Mouse (Mus musculus): ENCODE measurements around the gene Bad. TPM values are rescaled to one million over a fixed set of nuclear protein-coding genes. Genes with fewer than 3 reads are reported as not detected.

Gene Bad
- polyA plus RNA-seq, 1 experiment from 2014 or later = 70.9 TPM

DNA sequence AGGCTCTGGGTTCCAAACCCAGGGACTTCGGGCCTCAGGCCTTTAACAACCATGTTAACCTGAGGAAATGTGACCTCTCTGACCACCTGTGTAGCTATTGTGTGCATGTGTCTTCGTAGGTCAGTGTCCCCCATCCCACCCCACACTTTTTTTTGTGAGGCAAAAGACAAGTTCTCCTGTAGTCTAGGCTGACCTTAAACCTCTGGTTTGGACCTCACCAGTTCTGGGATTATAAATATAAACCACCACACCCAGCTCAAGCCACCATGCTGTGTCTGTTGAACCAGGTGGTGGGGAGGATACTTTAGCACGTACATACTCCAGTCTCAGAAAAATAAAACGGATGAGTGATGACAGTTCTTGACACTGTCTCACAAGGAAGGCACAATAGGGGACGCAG is 8.3 kb downstream of the Bad start:
- Histone ChIP-seq H3K27me3 (ENCODE audit: control insufficient read depth, insufficient read depth, low read length) (no peaks in the 10 kb centered on the region), H3K9ac (ENCODE audit: low read depth, low read length) (peak overlapping the region; percentile 73; the same call in 1 of the 2 replicates), H3K4me2 (replicated peaks; ENCODE audit: low read depth, low read length) (peak overlapping the region; percentile 93), H3K4me1 (ENCODE audit: control insufficient read depth, insufficient read depth, low read length) (peaks cover 15% of the 10 kb centered on the region), H3K27ac (ENCODE audit: low read depth, low read length) (peak overlapping the region; percentile 98; the same call in 1 of the 2 replicates), H3K4me3 (ENCODE audit: low read length) (peak overlapping the region; percentile 65), H3K36me3 (ENCODE audit: control insufficient read depth, insufficient read depth, low read length) (peaks cover 19% of the 10 kb centered on the region), H3K9me3 (ENCODE audit: control insufficient read depth, low read length) (no peaks in the 10 kb centered on the region)
- 55% methylated on average over 5 of the region's 5 CpGs for WGBS
- ATAC-seq (ENCODE audit: low FRiP score, low TSS enrichment) = no peak

DNA sequence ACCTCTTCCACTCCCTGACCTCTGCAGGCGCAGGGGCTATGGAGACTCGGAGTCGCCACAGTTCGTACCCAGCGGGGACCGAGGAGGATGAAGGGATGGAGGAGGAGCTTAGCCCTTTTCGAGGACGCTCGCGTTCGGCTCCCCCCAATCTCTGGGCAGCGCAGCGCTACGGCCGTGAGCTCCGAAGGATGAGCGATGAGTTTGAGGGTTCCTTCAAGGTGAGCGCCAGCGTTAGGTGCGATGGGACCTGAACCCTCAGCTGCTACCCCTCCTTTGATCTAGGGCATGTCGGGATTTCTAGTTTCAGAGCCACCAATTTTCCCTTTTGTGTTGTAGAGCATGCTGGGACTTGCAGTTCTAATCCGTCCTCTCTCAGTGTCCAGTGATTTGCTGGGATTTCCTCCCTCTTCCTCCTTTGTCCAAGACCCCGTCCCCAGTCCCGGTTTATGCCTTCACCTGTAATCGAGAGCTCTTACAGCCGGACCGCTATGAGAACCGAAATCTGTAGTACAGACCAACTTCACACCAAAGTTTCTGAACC is 9.0 kb downstream of the Bad start:
- peaks cover 15% of the 10 kb centered on the region for H3K4me1 ChIP-seq (ENCODE audit: control insufficient read depth, insufficient read depth, low read length)
- WGBS = 1% methylated on average over 28 of the region's 28 CpGs

DNA sequence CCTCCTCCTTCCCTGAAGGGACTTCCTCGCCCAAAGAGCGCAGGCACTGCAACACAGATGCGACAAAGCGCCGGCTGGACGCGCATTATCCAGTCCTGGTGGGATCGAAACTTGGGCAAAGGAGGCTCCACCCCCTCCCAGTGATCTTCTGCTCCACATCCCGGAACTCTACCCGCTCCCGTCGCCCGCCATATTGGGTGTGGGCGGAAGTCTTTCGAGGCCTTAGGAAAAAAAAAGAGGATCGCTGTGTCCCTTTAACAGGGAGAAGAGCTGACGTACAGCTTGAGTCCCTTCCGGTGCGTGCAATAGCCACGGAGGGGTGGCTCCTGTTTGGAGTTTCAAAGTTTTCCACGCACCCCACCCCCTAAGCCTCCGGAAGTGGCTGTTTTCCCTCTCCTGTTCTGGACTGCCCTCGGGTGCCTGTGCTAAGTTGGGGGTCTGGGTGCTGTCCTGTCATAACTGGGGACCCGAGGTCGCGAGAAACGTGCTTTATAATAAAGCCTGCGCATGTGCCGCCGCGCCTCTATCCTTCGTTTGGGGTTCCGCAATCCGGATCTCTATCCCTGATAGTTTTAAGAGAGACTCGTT is 9.8 kb downstream of the Bad start:
- peak; percentile 80 for ATAC-seq (ENCODE audit: low FRiP score, low TSS enrichment)
- WGBS = under 1% methylated on average over 35 of the region's 35 CpGs
- Histone ChIP-seq H3K4me1 (ENCODE audit: control insufficient read depth, insufficient read depth, low read length) (peaks cover 15% of the 10 kb centered on the region), H3K36me3 (ENCODE audit: control insufficient read depth, insufficient read depth, low read length) (peaks cover 31% of the 10 kb centered on the region), H3K4me3 (ENCODE audit: low read length) (peak overlapping the region; percentile 65), H3K27ac (ENCODE audit: low read depth, low read length) (peak overlapping the region; percentile 98), H3K27me3 (ENCODE audit: control insufficient read depth, insufficient read depth, low read length) (no peaks in the 10 kb centered on the region), H3K9ac (ENCODE audit: low read depth, low read length) (peak overlapping the region; percentile 73), H3K4me2 (replicated peaks; ENCODE audit: low read depth, low read length) (peak overlapping the region; percentile 93), H3K9me3 (ENCODE audit: control insufficient read depth, low read length) (no peaks in the 10 kb centered on the region)

More for the DNA sequence above, 9.0 kb downstream of the Bad start:
- Histone ChIP-seq H3K4me3 (ENCODE audit: low read length) (peak overlapping the region; percentile 65), H3K27ac (ENCODE audit: low read depth, low read length) (peak overlapping the region; percentile 98), H3K9ac (ENCODE audit: low read depth, low read length) (peak overlapping the region; percentile 73), H3K9me3 (ENCODE audit: control insufficient read depth, low read length) (no peaks in the 10 kb centered on the region), H3K27me3 (ENCODE audit: control insufficient read depth, insufficient read depth, low read length) (no peaks in the 10 kb centered on the region), H3K4me2 (replicated peaks; ENCODE audit: low read depth, low read length) (peak overlapping the region; percentile 93), H3K36me3 (ENCODE audit: control insufficient read depth, insufficient read depth, low read length) (peaks cover 26% of the 10 kb centered on the region)
- peak; percentile 48 for ATAC-seq (ENCODE audit: low FRiP score, low TSS enrichment)

DNA sequence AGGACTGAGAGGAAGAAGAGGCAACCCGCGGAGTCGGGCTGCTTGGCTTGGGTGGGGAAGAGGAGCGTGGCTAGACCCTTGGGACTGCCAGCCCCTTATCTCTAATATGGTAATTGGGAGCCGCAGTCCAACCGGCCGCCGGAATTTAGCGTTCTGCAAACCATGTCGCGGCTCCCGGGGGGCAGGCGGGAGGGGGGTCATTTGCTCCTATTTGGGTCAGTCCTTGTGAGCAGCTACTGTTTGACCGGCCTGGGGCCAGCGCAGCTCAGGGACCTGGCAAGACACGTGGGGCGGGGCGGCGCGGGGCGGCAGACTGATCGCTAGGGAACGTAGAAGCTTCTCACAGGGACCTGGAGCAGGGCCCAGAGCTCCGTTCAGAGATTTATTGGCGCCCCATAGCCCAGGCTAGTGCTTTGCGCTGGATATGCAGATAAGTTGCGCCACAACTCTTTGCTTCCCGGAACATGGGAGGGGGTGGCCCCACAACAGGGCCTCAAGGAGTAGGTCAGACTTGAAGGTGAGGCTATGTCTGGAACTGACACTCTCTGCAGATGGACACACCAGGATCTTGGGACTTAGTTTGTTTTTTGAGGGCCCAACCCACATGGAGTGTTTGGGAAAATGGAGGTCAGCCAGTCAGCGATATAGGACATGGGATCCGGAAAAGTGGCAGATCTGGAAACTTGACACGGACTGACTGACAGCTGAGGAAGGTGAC is 10.5 kb downstream of the Bad start:
- Histone ChIP-seq H3K4me3 (ENCODE audit: low read length) (peak overlapping the region; percentile 65), H3K9ac (ENCODE audit: low read depth, low read length) (peak overlapping the region; percentile 73), H3K4me2 (replicated peaks; ENCODE audit: low read depth, low read length) (peak overlapping the region; percentile 93), H3K27ac (ENCODE audit: low read depth, low read length) (peak overlapping the region; percentile 98), H3K36me3 (ENCODE audit: control insufficient read depth, insufficient read depth, low read length) (peaks cover 38% of the 10 kb centered on the region), H3K9me3 (ENCODE audit: control insufficient read depth, low read length) (no peaks in the 10 kb centered on the region), H3K4me1 (ENCODE audit: control insufficient read depth, insufficient read depth, low read length) (peaks cover 15% of the 10 kb centered on the region), H3K27me3 (ENCODE audit: control insufficient read depth, insufficient read depth, low read length) (no peaks in the 10 kb centered on the region)
- 2% methylated on average over 31 of the region's 31 CpGs for WGBS
- ATAC-seq (ENCODE audit: low FRiP score, low TSS enrichment) = peak; percentile 25

DNA sequence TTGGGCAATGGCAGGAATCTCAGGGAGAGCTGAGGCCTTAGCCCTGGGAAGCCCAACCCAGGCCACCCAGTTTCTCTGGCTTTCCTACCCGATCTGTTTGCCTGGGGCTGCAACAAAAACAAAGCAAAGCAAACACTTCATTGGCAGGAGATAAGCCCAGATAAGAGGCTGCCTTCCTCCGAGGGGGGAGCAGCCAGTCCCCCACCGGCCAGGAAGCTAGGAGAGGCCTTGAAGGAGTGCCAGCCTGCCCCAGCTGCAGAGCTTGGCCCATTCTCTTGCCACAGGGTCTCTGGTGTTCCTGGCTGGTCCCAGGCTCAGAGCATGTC is 11.0 kb downstream of the Bad start:
- peak overlapping the region; percentile 98; the same call in 1 of the 2 replicates for H3K27ac ChIP-seq (ENCODE audit: low read depth, low read length)
- no peak overlapping the region; the same call in 1 of the 2 replicates for H3K9ac ChIP-seq (ENCODE audit: low read depth, low read length)
- 13% methylated on average over 3 of the region's 3 CpGs for WGBS

DNA sequence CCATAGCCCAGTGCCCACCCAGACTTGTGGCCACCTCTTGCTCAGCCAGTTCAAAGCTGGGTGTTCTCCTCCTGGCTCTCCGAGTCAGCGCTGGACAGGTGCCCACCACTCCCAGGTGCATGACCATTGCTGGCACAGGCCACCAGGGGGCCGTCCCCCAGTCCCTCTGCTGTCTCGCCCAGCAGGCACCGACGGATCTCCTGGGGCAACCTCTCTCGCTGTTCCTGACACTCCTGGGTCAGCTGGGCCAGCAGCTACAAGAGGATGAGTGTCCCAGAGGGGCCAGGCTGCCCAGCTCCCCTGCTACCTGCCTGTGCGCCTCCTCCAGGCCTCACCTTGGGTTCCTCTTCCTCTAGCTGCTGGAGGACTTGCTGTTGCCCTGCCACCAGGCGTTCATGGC is 12.4 kb downstream of the Bad start:
- Histone ChIP-seq H3K4me1 (ENCODE audit: control insufficient read depth, insufficient read depth, low read length) (peaks cover 15% of the 10 kb centered on the region), H3K27ac (ENCODE audit: low read depth, low read length) (no peak overlapping the region), H3K36me3 (ENCODE audit: control insufficient read depth, insufficient read depth, low read length) (peaks cover 55% of the 10 kb centered on the region), H3K4me3 (ENCODE audit: low read length) (no peak overlapping the region), H3K4me2 (replicated peaks; ENCODE audit: low read depth, low read length) (no peak overlapping the region), H3K27me3 (ENCODE audit: control insufficient read depth, insufficient read depth, low read length) (no peaks in the 10 kb centered on the region), H3K9me3 (ENCODE audit: control insufficient read depth, low read length) (no peaks in the 10 kb centered on the region), H3K9ac (ENCODE audit: low read depth, low read length) (no peak overlapping the region)
- WGBS = 54% methylated on average over 9 of the region's 9 CpGs
- ATAC-seq (ENCODE audit: low FRiP score, low TSS enrichment) = no peak

More for the DNA sequence above, 11.0 kb downstream of the Bad start:
- no peak for ATAC-seq (ENCODE audit: low FRiP score, low TSS enrichment)
- Histone ChIP-seq H3K4me3 (ENCODE audit: low read length) (peak overlapping the region; percentile 65; the same call in 1 of the 2 replicates), H3K27me3 (ENCODE audit: control insufficient read depth, insufficient read depth, low read length) (no peaks in the 10 kb centered on the region), H3K4me1 (ENCODE audit: control insufficient read depth, insufficient read depth, low read length) (peaks cover 15% of the 10 kb centered on the region), H3K9me3 (ENCODE audit: control insufficient read depth, low read length) (no peaks in the 10 kb centered on the region), H3K36me3 (ENCODE audit: control insufficient read depth, insufficient read depth, low read length) (peaks cover 43% of the 10 kb centered on the region), H3K4me2 (replicated peaks; ENCODE audit: low read depth, low read length) (peak overlapping the region; percentile 93)

DNA sequence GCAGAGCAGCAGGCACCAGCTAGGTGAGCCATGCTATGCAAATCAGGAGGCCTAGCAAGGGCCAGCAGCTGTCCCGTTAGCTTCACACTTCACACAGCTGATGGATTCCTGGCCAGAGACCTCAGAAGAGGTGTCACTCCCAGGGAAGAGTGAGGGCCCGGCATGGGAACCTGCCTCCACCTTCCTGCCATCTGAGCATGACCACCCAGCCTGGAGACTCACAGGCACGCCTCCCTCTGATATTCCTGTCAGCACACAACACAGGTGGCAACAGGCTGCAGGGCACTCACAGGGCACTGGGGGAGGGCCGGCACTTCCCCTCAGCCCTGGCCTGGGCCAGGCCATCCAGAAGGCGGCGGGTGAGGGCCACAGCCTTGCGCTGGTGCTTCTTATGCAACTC is 13.8 kb downstream of the Bad start:
- Histone ChIP-seq H3K4me2 (replicated peaks; ENCODE audit: low read depth, low read length) (no peak overlapping the region), H3K4me3 (ENCODE audit: low read length) (no peak overlapping the region), H3K4me1 (ENCODE audit: control insufficient read depth, insufficient read depth, low read length) (peaks cover 11% of the 10 kb centered on the region), H3K9me3 (ENCODE audit: control insufficient read depth, low read length) (no peaks in the 10 kb centered on the region), H3K27ac (ENCODE audit: low read depth, low read length) (no peak overlapping the region), H3K27me3 (ENCODE audit: control insufficient read depth, insufficient read depth, low read length) (no peaks in the 10 kb centered on the region), H3K9ac (ENCODE audit: low read depth, low read length) (no peak overlapping the region), H3K36me3 (ENCODE audit: control insufficient read depth, insufficient read depth, low read length) (peaks cover 69% of the 10 kb centered on the region)
- no peak for ATAC-seq (ENCODE audit: low FRiP score, low TSS enrichment)
- WGBS = 81% methylated on average over 7 of the region's 7 CpGs

DNA sequence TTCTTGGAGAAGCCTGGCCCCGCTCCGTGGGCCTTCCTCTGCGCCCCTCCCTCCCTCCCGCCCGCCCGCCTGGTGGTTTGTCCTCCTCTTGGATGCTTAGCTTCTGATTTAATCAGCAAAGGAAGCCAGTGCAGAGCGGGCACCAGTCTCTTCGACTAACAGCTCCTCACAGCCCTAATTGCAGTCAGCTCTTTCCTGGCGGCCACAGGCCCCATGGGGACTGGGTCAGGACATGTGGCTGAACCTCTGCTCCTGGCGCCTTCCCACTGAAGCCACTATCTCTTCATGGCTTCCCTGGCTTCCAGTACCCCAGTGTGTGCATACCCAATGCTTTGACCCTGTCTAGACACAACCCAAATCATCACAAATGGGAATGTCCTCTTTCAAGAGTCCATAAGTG is 14.8 kb downstream of the Bad start:
- H3K4me3 ChIP-seq (ENCODE audit: low read length) = no peak overlapping the region
- 90% methylated on average over 10 of the region's 10 CpGs for WGBS
- peaks cover 72% of the 10 kb centered on the region for H3K36me3 ChIP-seq (ENCODE audit: control insufficient read depth, insufficient read depth, low read length)
- H3K27ac ChIP-seq (ENCODE audit: low read depth, low read length) = no peak overlapping the region
- no peaks in the 10 kb centered on the region for H3K27me3 ChIP-seq (ENCODE audit: control insufficient read depth, insufficient read depth, low read length)
- ATAC-seq (ENCODE audit: low FRiP score, low TSS enrichment) = no peak
- H3K9ac ChIP-seq (ENCODE audit: low read depth, low read length) = no peak overlapping the region
- H3K4me2 ChIP-seq (replicated peaks; ENCODE audit: low read depth, low read length) = no peak overlapping the region
- H3K4me1 ChIP-seq (ENCODE audit: control insufficient read depth, insufficient read depth, low read length) = peaks cover 11% of the 10 kb centered on the region
- no peaks in the 10 kb centered on the region for H3K9me3 ChIP-seq (ENCODE audit: control insufficient read depth, low read length)
